Mouse (Mus musculus) left cerebral cortex, postnatal 10 days (tissue): ENCODE results near the gene Serpinb1c. TPM values are rescaled to one million over a fixed set of nuclear protein-coding genes. Genes with fewer than 3 reads are reported as not detected.
"Not testable (repeated sequence)": the region's sequence is repeated elsewhere in the genome, so short reads cannot be mapped to it uniquely, and the experiment has no call there.

ENCODE experiments used
- DNase-seq, 2 experiments: peaks; one replicate each; pipeline ENCODE4 v3.0.0; 2021 to 2022; ENCODE audit warnings: low spot score in 2 of 2, mixed read lengths in 1 of 2; ENCODE audit errors: extremely low spot score in 1 of 2
- intact Hi-C: fragments of 180-260 bp; cut with DNase I; formaldehyde crosslinking; loops from one replicate; pipeline ENCODE4 v1.15.1; 2025
- total RNA-seq, 2 experiments: library from RNA; stranded (reverse); gene quantifications; 2 replicates each; pipeline ENCODE4 v1.2.3; 2021

Serpinb1c gene
- total RNA-seq, 2 experiments from 2014 or later, result not detected

GRCm38 (mm10) chr13:32868843-32869242 lies 29.2 kb downstream of the Serpinb1c start:
- DNase-seq, result no peak

GRCm38 (mm10) chr13:32868233-32868632 lies 29.8 kb downstream of the Serpinb1c start:
- DNase-seq, intact Hi-C loops: not testable (repeated sequence)

More at GRCm38 (mm10) chr13:32868843-32869242, 29.2 kb downstream of the Serpinb1c start:
- intact Hi-C loops, result no loop called here

DNA sequence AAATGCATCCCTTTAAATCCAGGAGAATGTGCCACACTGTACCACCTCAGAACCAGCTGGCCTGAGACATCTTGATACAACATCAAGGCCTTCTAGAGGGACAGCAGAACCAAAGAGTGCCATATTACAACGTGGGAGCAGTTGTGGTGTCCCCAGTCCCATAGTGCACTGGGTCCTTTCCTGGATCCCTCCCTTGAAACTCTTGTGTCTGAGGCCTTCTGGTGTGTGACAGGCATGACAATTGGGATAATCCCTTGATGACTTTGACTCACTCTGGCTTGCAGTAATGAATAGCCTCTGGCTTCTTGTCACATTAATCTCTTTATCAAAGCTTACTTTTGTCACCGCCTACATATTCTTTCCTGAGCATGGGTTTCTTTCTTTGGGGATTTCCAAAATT lies 31.0 kb downstream of the Serpinb1c start:
- intact Hi-C loops, result no loop called here
- DNase-seq, result no peak

DNA sequence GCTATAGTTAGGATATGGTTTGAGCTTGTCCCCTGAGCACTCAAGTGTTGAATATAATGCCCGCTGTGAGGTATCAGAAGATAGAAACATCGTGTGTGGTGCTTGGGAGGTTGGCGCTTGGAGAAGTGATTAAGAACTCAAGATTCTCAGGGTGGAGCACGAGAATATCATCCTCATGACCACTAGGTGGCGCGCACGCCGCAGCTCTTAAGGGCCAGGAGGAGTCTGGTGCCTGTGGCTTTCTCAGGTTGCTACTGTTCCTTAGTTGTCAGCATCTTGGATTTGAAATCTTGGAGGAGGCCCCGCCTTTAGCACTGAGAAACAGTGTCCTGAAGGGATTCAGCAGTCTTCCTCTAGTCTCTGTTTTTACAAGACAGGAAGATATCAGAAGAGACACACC lies 31.5 kb downstream of the Serpinb1c start:
- peak; percentile 65 to 72 for DNase-seq
- intact Hi-C loops, result no loop called here

- no peak for DNase-seq
- intact Hi-C loops, result no loop called here
These were observed 32.4 kb downstream of the Serpinb1c start for GRCm38 (mm10) chr13:32865591-32865990.

GRCm38 (mm10) chr13:32864529-32864928 lies 33.5 kb downstream of the Serpinb1c start:
- intact Hi-C loops, DNase-seq: not testable (repeated sequence)

DNA sequence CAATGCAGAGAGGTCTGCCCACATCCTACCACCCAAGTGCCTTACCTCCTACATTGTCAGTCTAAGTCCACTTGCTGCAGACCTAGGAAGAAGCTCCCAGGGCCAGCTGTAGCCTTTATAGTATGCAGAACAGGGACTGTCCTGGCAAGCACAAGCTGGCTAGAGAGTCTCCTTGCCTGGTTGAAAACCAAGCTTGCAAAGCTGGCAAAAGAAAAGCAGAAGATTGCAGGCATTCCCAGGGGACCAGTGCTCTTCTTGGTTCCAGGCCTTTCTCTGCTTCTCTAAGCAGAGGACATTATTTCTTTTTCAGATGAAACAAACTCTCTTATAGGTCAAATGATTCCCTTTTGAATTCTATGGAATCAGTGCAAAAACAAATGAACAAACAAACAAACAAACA lies 34.6 kb downstream of the Serpinb1c start:
- no peak for DNase-seq
- intact Hi-C loops, result no loop called here

DNA sequence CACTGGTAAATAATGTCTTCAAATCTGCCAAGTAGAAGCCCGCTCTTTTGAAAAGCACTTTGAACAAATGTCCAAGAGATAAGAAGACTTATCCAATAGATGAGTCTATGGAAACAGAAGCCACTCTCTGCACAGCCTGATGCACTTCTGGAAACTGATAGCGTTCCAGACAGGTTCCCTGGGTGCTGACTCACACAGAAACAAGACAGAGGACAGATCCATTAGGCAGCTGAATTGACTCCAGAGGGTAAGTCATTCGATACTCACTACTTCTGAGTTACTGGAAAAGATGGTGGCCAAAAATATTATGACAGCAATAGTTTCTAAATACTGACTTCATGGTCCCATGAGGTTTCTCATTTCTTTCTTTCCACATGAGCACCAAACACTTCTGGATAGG lies 37.2 kb downstream of the Serpinb1c start:
- intact Hi-C loops, result no loop called here
- DNase-seq, result no peak

DNA sequence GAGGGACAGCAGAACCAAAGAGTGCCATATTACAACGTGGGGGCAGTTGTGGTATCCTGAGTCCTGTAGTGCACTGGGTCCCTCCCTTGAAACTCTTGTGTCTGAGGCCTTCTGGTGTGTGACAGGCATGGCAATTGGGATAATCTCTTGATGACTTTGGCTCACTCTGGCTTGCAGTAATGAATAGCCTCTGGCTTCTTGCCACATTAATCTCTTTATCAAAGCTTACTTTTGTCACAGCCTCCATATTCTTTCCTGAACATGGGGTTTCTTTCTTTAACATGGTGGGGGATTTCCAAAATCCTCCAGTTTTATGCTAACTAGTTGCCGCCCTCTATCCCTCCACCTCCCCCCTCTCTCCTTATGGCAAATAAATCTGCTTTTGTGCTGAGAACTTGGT lies 44.9 kb downstream of the Serpinb1c start:
- intact Hi-C loops, result no loop called here
- no peak for DNase-seq

- no peak for DNase-seq
- intact Hi-C loops, result no loop called here
These were observed 45.5 kb downstream of the Serpinb1c start for GRCm38 (mm10) chr13:32852539-32852938.

- intact Hi-C loops, result no loop called here
- peak; percentile 24 to 36 for DNase-seq
These were observed 46.0 kb downstream of the Serpinb1c start for GRCm38 (mm10) chr13:32851967-32852366.

DNA sequence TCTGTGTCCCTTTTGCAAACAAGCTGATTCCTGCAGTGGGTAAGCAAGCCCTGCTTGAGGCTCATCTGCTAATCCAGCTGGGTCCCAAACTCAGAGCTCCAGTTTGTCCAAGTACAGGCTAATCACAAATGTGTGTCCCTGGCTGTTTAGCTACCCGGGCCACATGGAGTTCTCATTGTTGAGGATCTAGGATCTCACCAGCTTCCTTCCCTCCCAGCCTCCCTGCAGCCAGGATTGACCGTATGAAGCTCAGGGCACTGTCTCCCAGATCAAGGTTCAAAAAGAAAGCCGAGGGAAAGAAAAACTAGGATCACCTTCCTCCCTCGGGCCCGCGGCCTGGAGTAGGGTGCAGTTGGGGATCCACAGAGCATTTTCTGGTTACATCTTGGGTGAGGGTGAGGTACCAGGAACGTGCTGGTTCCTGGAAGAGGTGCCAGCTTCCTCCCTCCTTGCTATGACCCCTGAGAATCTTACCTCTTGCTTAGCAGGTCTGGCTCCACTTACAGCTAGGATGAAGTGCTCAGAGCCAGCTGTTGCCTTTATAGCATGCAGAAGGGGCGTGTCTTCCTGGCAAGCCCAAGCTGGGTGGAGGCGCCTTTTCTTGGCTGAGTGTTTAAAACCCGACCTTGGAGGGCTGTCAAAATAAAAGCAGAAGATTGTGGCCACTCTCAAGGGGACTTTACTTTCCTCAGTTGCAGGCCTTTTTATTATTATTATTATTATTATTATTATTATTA lies 47.2 kb downstream of the Serpinb1c start, which contains the start of gene Serpinb1a:
TSS of gene Serpinb1a (minus strand) at position 518 of the 737 bp plus-strand sequence.
- intact Hi-C loops, result no loop called here
- DNase-seq, result peak in 1 of 2 experiments; percentile 46

DNA sequence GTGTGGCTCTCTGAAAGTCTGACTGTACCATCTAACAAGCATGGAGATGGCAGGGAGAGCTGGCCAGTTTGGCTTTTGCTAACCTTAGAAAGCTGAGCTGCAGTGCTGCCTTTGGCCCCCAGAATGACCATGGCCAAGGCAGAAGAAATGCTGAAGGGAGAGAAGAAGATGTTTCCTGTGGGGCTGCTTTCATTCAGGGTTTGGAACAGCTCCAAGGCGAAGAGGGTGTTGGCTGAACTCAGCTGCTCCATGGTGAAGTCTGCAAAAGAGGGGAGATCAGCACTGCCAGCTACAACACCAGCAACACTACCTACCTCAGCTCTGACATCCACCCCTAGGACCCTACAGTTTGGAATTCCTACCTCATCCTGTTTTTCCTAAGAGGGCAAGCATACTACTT lies 47.9 kb downstream of the Serpinb1c start:
- DNase-seq, result no peak
- intact Hi-C loops, result no loop called here

GRCm38 (mm10) chr13:32849531-32850123 lies 48.4 kb downstream of the Serpinb1c start:
- DNase-seq, result no peak
- intact Hi-C loops, result no loop called here

- DNase-seq, result no peak
- intact Hi-C loops, result no loop called here
These were observed 48.9 kb downstream of the Serpinb1c start for GRCm38 (mm10) chr13:32849092-32849491.

DNA sequence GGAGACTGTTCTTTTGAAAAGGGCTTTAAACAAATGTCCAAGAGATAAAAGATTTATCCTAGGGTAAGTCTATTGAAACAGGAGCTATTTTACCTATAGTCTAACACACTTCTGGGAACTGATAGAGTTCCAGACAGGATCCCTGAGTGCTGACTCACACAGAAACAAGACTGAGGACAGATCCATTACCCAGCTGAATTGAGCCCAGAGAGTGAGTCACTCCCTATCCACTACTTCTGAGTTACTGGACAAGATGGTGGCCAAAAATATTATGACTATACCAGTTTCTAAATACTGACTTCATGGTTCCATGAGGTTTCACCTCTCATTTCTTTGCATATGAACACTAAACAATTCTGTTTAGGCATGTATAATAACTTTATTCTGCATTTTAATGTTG lies 51.8 kb downstream of the Serpinb1c start:
- DNase-seq, result no peak
- intact Hi-C loops, result no loop called here

- DNase-seq, result no peak
- intact Hi-C loops, result no loop called here
These were observed 56.7 kb downstream of the Serpinb1c start for GRCm38 (mm10) chr13:32841349-32841748.

- intact Hi-C loops, result no loop called here
- no peak for DNase-seq
These were observed 58.7 kb downstream of the Serpinb1c start for GRCm38 (mm10) chr13:32839314-32839713.

- DNase-seq, result no peak
- intact Hi-C loops, result no loop called here
These were observed 63.5 kb downstream of the Serpinb1c start for GRCm38 (mm10) chr13:32834513-32834912.

DNA sequence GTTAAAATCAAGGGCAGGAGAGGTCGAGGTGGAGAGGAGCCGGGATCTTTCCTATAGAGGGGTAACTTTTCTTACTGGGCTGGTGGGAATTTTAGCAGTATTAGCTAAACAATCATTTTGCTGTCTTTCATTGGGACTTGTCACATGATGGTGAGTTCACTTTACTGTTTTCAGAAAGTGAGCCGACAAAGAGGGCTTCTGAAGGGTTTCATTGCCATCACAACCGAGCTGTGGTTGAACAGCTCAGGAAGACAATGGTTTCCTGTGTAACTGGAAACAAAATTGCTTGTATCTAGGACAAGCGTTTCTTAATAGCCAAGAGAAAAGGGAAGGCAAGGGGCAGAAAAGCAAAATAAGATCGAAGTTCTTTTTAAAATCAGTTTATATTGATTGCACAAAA lies 64.8 kb downstream of the Serpinb1c start:
- intact Hi-C loops, result no loop called here
- no peak for DNase-seq
